Mouse (Mus musculus): ENCODE measurements around the gene Cpne9.

The Cpne9 gene

GRCm38 (mm10) chr6:113281676-113282075, 431 bp upstream of the Cpne9 start:
- TF ChIP-seq CTCF (conservative IDR thresholded peaks at IDR 0.05; ENCODE audit: low read length), result no peak
- peaks cover 44% of the 10 kb centered on the region for H3K4me1 ChIP-seq (replicated peaks; ENCODE audit: low read depth, low read length)
- peaks cover 14% of the 10 kb centered on the region for H3K27me3 ChIP-seq (ENCODE audit: insufficient read depth, low read length)
- peak overlapping the region; percentile 77; the same call in 1 of the 2 replicates for H3K4me3 ChIP-seq (replicated peaks; ENCODE audit: low read length)
- peaks cover 47% of the 10 kb centered on the region for H3K36me3 ChIP-seq (ENCODE audit: insufficient read depth, low read length)
- no peaks in the 10 kb centered on the region for H3K9me3 ChIP-seq (ENCODE audit: low read length)

- TF ChIP-seq POU5F1 (IDR thresholded peaks at IDR 0.05; ENCODE audit: borderline replicate concordance, low read length) (no peak), NANOG (IDR thresholded peaks at IDR 0.05; ENCODE audit: borderline replicate concordance, low read length) (no peak), CTCF (conservative IDR thresholded peaks at IDR 0.05; ENCODE audit: low read length) (no peak)
- peaks cover 45% of the 10 kb centered on the region for H3K4me1 ChIP-seq (replicated peaks; ENCODE audit: low read depth, low read length)
Measured at GRCm38 (mm10) chr6:113282969-113283368, 862 bp downstream of the Cpne9 start.

GRCm38 (mm10) chr6:113283500-113283899, 1.4 kb downstream of the Cpne9 start:
- H3K36me3 ChIP-seq (ENCODE audit: insufficient read depth, low read length), result peaks cover 28% of the 10 kb centered on the region
- no peaks in the 10 kb centered on the region for H3K9me3 ChIP-seq (ENCODE audit: low read length)
- H3K27me3 ChIP-seq (ENCODE audit: insufficient read depth, low read length), result peaks cover 14% of the 10 kb centered on the region
- no peak for TF ChIP-seq CTCF (conservative IDR thresholded peaks at IDR 0.05; ENCODE audit: low read length)
- H3K4me3 ChIP-seq (replicated peaks; ENCODE audit: low read length), result peak overlapping the region; percentile 77
- H3K4me1 ChIP-seq (replicated peaks; ENCODE audit: low read depth, low read length), result peaks cover 48% of the 10 kb centered on the region

More at GRCm38 (mm10) chr6:113282969-113283368, 862 bp downstream of the Cpne9 start:
- Histone ChIP-seq H3K36me3 (ENCODE audit: insufficient read depth, low read length) (peaks cover 34% of the 10 kb centered on the region), H3K9me3 (ENCODE audit: low read length) (no peaks in the 10 kb centered on the region), H3K27me3 (ENCODE audit: insufficient read depth, low read length) (peaks cover 14% of the 10 kb centered on the region), H3K4me3 (replicated peaks; ENCODE audit: low read length) (peak overlapping the region; percentile 77)

GRCm38 (mm10) chr6:113284931-113285330, 2.8 kb downstream of the Cpne9 start:
- H3K4me1 ChIP-seq (replicated peaks; ENCODE audit: low read depth, low read length), result peaks cover 63% of the 10 kb centered on the region
- H3K9me3 ChIP-seq (ENCODE audit: low read length), result no peaks in the 10 kb centered on the region
- no peak for TF ChIP-seq NANOG (IDR thresholded peaks at IDR 0.05; ENCODE audit: borderline replicate concordance, low read length)
- H3K36me3 ChIP-seq (ENCODE audit: insufficient read depth, low read length), result peaks cover 14% of the 10 kb centered on the region
- peaks cover 14% of the 10 kb centered on the region for H3K27me3 ChIP-seq (ENCODE audit: insufficient read depth, low read length)
- H3K4me3 ChIP-seq (replicated peaks; ENCODE audit: low read length), result no peak overlapping the region

GRCm38 (mm10) chr6:113286316-113286715, 4.2 kb downstream of the Cpne9 start:
- H3K4me3 ChIP-seq (replicated peaks; ENCODE audit: low read length), result no peak overlapping the region
- H3K27me3 ChIP-seq (ENCODE audit: insufficient read depth, low read length), result peaks cover 14% of the 10 kb centered on the region
- no peaks in the 10 kb centered on the region for H3K9me3 ChIP-seq (ENCODE audit: low read length)
- H3K36me3 ChIP-seq (ENCODE audit: insufficient read depth, low read length), result 0 out of 2 replicates have a peak, but pooled peaks cover under 1% of the 10 kb centered on the region
- H3K4me1 ChIP-seq (replicated peaks; ENCODE audit: low read depth, low read length), result peaks cover 71% of the 10 kb centered on the region
- TF ChIP-seq POU5F1 (IDR thresholded peaks at IDR 0.05; ENCODE audit: borderline replicate concordance, low read length) (no peak), NANOG (IDR thresholded peaks at IDR 0.05; ENCODE audit: borderline replicate concordance, low read length) (no peak), CTCF (conservative IDR thresholded peaks at IDR 0.05; ENCODE audit: low read length) (no peak)

- Histone ChIP-seq H3K27me3 (ENCODE audit: insufficient read depth, low read length) (peaks cover 10% of the 10 kb centered on the region), H3K9me3 (ENCODE audit: low read length) (no peaks in the 10 kb centered on the region), H3K36me3 (ENCODE audit: insufficient read depth, low read length) (no peaks in the 10 kb centered on the region), H3K4me3 (replicated peaks; ENCODE audit: low read length) (no peak overlapping the region), H3K4me1 (replicated peaks; ENCODE audit: low read depth, low read length) (peaks cover 66% of the 10 kb centered on the region)
- no peak for TF ChIP-seq NANOG (IDR thresholded peaks at IDR 0.05; ENCODE audit: borderline replicate concordance, low read length)
- TF ChIP-seq CTCF (conservative IDR thresholded peaks at IDR 0.05; ENCODE audit: low read length), result no peak
- TF ChIP-seq POU5F1 (IDR thresholded peaks at IDR 0.05; ENCODE audit: borderline replicate concordance, low read length), result no peak
Measured at GRCm38 (mm10) chr6:113287236-113287635, 5.1 kb downstream of the Cpne9 start.

GRCm38 (mm10) chr6:113289346-113289745, 7.2 kb downstream of the Cpne9 start:
- no peaks in the 10 kb centered on the region for H3K27me3 ChIP-seq (ENCODE audit: insufficient read depth, low read length)
- H3K9me3 ChIP-seq (ENCODE audit: low read length), result no peaks in the 10 kb centered on the region
- H3K36me3 ChIP-seq (ENCODE audit: insufficient read depth, low read length), result no peaks in the 10 kb centered on the region
- H3K4me1 ChIP-seq (replicated peaks; ENCODE audit: low read depth, low read length), result peaks cover 64% of the 10 kb centered on the region
- peak overlapping the region; percentile 43 for H3K4me3 ChIP-seq (replicated peaks; ENCODE audit: low read length)
- TF ChIP-seq NANOG (IDR thresholded peaks at IDR 0.05; ENCODE audit: borderline replicate concordance, low read length), result no peak
- TF ChIP-seq POU5F1 (IDR thresholded peaks at IDR 0.05; ENCODE audit: borderline replicate concordance, low read length), result no peak
- TF ChIP-seq CTCF (conservative IDR thresholded peaks at IDR 0.05; ENCODE audit: low read length), result no peak

GRCm38 (mm10) chr6:113290346-113290745, 8.2 kb downstream of the Cpne9 start:
- peak overlapping the region; percentile 43 for H3K4me3 ChIP-seq (replicated peaks; ENCODE audit: low read length)
- TF ChIP-seq CTCF (conservative IDR thresholded peaks at IDR 0.05; ENCODE audit: low read length), result no peak
- peak; percentile 48; the same call in 1 of the 2 replicates for TF ChIP-seq NANOG (IDR thresholded peaks at IDR 0.05; ENCODE audit: borderline replicate concordance, low read length)
- no peak for TF ChIP-seq POU5F1 (IDR thresholded peaks at IDR 0.05; ENCODE audit: borderline replicate concordance, low read length)
- no peaks in the 10 kb centered on the region for H3K36me3 ChIP-seq (ENCODE audit: insufficient read depth, low read length)
- H3K4me1 ChIP-seq (replicated peaks; ENCODE audit: low read depth, low read length), result peaks cover 64% of the 10 kb centered on the region
- no peaks in the 10 kb centered on the region for H3K9me3 ChIP-seq (ENCODE audit: low read length)
- no peaks in the 10 kb centered on the region for H3K27me3 ChIP-seq (ENCODE audit: insufficient read depth, low read length)

GRCm38 (mm10) chr6:113292938-113293337, 10.8 kb downstream of the Cpne9 start:
- peaks cover 80% of the 10 kb centered on the region for H3K4me1 ChIP-seq (replicated peaks; ENCODE audit: low read depth, low read length)
- H3K27me3 ChIP-seq (ENCODE audit: insufficient read depth, low read length), result no peaks in the 10 kb centered on the region
- TF ChIP-seq NANOG (IDR thresholded peaks at IDR 0.05; ENCODE audit: borderline replicate concordance, low read length) (no peak), POU5F1 (IDR thresholded peaks at IDR 0.05; ENCODE audit: borderline replicate concordance, low read length) (no peak), CTCF (conservative IDR thresholded peaks at IDR 0.05; ENCODE audit: low read length) (no peak)
- H3K4me3 ChIP-seq (replicated peaks; ENCODE audit: low read length), result no peak overlapping the region
- H3K9me3 ChIP-seq (ENCODE audit: low read length), result no peaks in the 10 kb centered on the region
- H3K36me3 ChIP-seq (ENCODE audit: insufficient read depth, low read length), result no peaks in the 10 kb centered on the region

All from E14TG2a.4 (cell line).